Mouse (Mus musculus) heart, embryonic 13.5 days (tissue): ENCODE results near the gene Isyna1. TPM values are rescaled to one million over a fixed set of nuclear protein-coding genes. Genes with fewer than 3 reads are reported as not detected.

Experiments
- ATAC-seq: fragments of 200-750 bp; cut with Nextera tagmentation; 2 replicates; pipeline ENCODE4 v1.8.0; 2017; ENCODE audit warnings: moderate TSS enrichment; ENCODE audit not compliant: insufficient number of reproducible peaks, low FRiP score, low TSS enrichment; ENCODE audit errors: extremely low read depth
- H3K27ac ChIP-seq: fragments of 300-500 bp; sonication (generic); replicated peaks from 2 replicates; pipeline ENCODE4 v1.5.1; 2015; ENCODE audit warnings: moderate library complexity, mild to moderate bottlenecking, inconsistent platforms
- H3K27me3 ChIP-seq: fragments of 300-500 bp; sonication (generic); replicated peaks from 2 replicates; pipeline ENCODE4 v1.6.1; 2015; ENCODE audit warnings: mild to moderate bottlenecking, inconsistent platforms
- H3K36me3 ChIP-seq: fragments of 300-500 bp; sonication (generic); 2 replicates; pipeline ENCODE4 v1.6.1; 2015; ENCODE audit warnings: mild to moderate bottlenecking, inconsistent platforms
- H3K4me1 ChIP-seq: fragments of 300-500 bp; sonication (generic); 2 replicates; pipeline ENCODE4 v1.6.1; 2015; ENCODE audit warnings: inconsistent platforms
- H3K4me2 ChIP-seq: fragments of 300-500 bp; sonication (generic); 2 replicates; pipeline ENCODE4 v1.6.1; 2015; ENCODE audit warnings: inconsistent platforms, mild to moderate bottlenecking, moderate library complexity
- H3K4me3 ChIP-seq: fragments of 300-500 bp; sonication (generic); 2 replicates; pipeline ENCODE4 v1.5.1; 2015; ENCODE audit warnings: moderate library complexity, mild to moderate bottlenecking, inconsistent platforms
- H3K9ac ChIP-seq: fragments of 300-500 bp; sonication (generic); 2 replicates; pipeline ENCODE4 v1.6.1; 2015; ENCODE audit warnings: inconsistent platforms, mild to moderate bottlenecking, moderate library complexity
- H3K9me3 ChIP-seq: fragments of 300-500 bp; sonication (generic); 2 replicates; pipeline ENCODE4 v1.6.1; 2016; ENCODE audit warnings: inconsistent platforms
- WGBS: fragments of 180-500 bp; shearing (Covaris S2); methylation state at CpG from one replicate; pipeline ENCODE4 v1.1.7; 2015; ENCODE audit warnings: mixed read lengths; 5-methylcytosine and 5-hydroxymethylcytosine counted together
- polyA plus RNA-seq: library from polyadenylated mRNA; unstranded; fragments of >200 nt; fragmentation: Nextera tagmentation; extraction: Ambion mirVana; gene quantifications from 2 replicates; pipeline ENCODE4 v1.2.1, GENCODE M21; 2015

Isyna1 gene
- polyA plus RNA-seq, 1 experiment from 2014 or later = 135 TPM

DNA sequence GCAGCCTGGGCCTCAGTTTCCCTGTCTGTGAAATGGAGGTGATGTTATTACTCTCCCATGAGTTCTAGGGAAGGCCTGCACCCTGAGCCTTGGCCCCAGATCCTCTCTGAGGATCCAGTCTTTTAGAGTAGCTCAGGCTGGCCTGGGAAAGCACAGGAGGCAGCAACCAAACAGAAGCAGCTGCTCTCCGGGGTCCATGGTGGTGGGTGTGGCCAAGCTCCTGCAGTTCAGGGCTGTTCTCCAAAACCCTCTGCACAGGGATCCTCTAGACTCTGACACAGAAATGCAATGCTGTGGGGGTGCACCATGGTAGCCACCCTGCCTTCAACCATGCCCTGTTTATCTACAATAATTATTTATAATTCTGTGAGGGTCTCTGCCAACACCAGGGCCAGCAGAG, 19.6 kb downstream of the Isyna1 start:
- Histone ChIP-seq H3K36me3 (no peaks in the 10 kb centered on the region), H3K9ac (no peak overlapping the region), H3K27ac (no peak overlapping the region), H3K27me3 (no peaks in the 10 kb centered on the region), H3K4me3 (no peak overlapping the region), H3K9me3 (no peaks in the 10 kb centered on the region), H3K4me1 (peaks cover 27% of the 10 kb centered on the region), H3K4me2 (no peak overlapping the region)
- no peak for ATAC-seq
- WGBS = 24% methylated on average over 1 of the region's 1 CpGs

DNA sequence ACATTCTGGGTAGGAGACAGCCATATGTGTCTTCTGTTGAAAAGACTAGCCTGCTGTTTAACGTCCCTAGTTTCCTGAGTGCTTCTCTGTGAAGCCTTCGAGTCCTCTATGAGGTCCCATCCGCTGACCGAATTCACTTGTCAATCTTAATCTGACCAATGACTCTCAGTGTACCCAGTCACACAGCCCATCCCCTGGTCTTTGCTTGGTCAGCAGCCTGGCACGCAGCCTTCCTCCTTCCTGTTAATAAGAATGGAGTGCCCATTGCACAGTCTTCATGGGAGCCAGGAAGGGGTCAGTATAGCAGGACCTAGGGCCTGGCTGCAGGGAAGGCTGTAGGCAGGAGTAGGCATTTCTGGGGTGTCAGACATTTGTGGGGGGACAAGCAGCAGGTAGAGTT, 20.3 kb downstream of the Isyna1 start:
- Histone ChIP-seq H3K9ac (no peak overlapping the region), H3K27me3 (no peaks in the 10 kb centered on the region), H3K36me3 (no peaks in the 10 kb centered on the region), H3K4me3 (no peak overlapping the region), H3K4me1 (peaks cover 20% of the 10 kb centered on the region), H3K27ac (no peak overlapping the region), H3K4me2 (no peak overlapping the region), H3K9me3 (no peaks in the 10 kb centered on the region)
- ATAC-seq = no peak
- 79% methylated on average over 5 of the region's 5 CpGs for WGBS

DNA sequence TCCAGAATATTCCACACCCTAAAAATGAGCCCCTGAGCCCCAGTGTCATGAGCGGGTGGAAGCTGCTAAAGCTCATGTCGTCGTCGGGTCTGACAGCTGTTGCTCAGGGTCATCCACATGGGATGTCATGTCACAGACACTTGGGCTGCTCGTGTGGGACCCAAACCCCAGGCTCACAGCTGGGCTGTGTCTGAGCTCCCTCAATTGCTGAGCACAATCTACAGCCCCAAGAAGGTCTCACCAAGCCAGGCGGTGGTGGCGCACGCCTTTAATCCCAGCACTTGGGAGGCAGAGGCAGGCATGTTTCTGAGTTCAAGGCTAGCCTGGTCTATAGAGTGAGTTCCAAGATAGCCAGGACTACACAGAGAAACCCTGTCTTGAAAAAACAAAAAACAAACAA, 21.1 kb downstream of the Isyna1 start:
- H3K27me3 ChIP-seq = peaks cover 2% of the 10 kb centered on the region
- H3K9ac ChIP-seq = no peak overlapping the region
- H3K4me1 ChIP-seq = peaks cover 13% of the 10 kb centered on the region
- no peaks in the 10 kb centered on the region for H3K9me3 ChIP-seq
- no peak for ATAC-seq
- H3K36me3 ChIP-seq = no peaks in the 10 kb centered on the region
- H3K27ac ChIP-seq = no peak overlapping the region
- H3K4me3 ChIP-seq = no peak overlapping the region
- WGBS = 78% methylated on average over 8 of the region's 8 CpGs
- no peak overlapping the region for H3K4me2 ChIP-seq

DNA sequence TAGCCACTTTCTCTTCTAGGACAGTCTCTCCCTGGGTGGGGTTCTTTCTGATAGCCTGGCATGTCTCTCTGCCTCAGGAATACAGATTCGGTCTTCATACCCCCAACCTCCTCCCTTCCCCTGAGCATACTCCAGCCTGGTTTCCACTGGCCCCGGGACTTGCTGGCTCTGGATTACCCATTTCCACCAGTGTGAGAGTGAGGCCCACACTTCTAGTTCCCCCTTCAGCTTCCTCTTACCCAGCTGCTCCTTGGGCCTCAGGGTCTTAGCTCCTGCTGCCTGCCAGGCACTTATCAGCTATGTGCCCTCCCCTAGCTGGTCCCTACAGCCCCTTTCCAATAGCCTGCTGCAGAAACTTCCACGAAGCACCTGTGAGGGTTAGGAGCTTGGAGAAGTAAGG, 21.7 kb downstream of the Isyna1 start, which contains the start of gene Lrrc25:
Lrrc25 (plus strand) TSS at position 262 of the 400 bp plus-strand sequence.
- ATAC-seq = no peak
- Histone ChIP-seq H3K9me3 (no peaks in the 10 kb centered on the region), H3K27ac (no peak within 1 kb of the TSS), H3K4me3 (no peak within 1 kb of the TSS), H3K4me2 (no peak within 1 kb of the TSS), H3K9ac (no peak within 1 kb of the TSS), H3K27me3 (peaks cover 8% of the 10 kb centered on the region), H3K36me3 (no peaks in the 10 kb centered on the region), H3K4me1 (peaks cover 11% of the 10 kb centered on the region)
- 73% methylated on average over 3 of the region's 3 CpGs for whole genome bisulfite sequencing

DNA sequence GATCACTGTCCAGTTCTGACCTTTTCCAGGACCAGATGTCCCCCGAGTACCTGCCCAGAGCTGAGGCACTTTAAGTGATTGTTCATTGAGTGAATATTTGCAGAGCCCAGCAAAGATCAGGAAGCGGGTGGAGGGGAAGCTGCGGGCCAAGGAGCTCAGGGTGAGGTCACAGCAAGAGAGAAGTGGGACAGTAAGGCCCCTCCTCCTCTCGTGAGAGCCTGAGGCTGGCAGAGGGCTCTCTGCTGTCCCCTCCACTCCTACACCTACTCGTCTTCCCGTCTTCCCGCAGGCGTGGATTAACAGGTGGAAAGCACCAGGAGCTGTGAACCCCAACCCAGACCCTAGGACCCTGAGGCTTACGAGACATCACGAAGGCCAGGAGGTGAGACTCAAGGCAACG, 22.5 kb downstream of the Isyna1 start:
- Histone ChIP-seq H3K4me2 (no peak overlapping the region), H3K4me3 (no peak overlapping the region), H3K9me3 (no peaks in the 10 kb centered on the region), H3K9ac (no peak overlapping the region), H3K4me1 (peaks cover 11% of the 10 kb centered on the region), H3K27me3 (peaks cover 15% of the 10 kb centered on the region), H3K36me3 (no peaks in the 10 kb centered on the region), H3K27ac (no peak overlapping the region)
- 53% methylated on average over 11 of the region's 11 CpGs for whole genome bisulfite sequencing
- no peak for ATAC-seq

DNA sequence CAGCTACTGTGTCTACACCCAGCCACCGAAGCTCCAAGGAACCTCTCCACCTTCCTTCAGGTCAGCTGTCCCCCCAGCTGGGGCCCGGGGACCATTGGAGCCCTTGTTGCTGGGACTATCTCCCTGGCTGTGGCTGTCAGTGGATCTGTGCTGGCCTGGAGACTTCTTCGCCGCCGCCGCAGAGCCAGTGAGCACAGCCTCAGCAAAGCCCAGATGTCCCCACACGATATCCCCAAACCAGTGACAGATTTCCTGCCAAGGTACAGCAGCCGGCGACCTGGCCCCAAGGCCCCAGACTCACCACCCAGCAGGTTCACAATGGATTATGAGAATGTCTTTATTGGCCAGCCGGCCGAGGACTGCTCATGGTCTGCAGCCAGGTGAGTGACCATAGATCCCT, 23.8 kb downstream of the Isyna1 start:
- no peaks in the 10 kb centered on the region for H3K9me3 ChIP-seq
- peak overlapping the region; percentile 30; the same call in 1 of the 2 replicates for H3K9ac ChIP-seq
- WGBS = 69% methylated on average over 11 of the region's 11 CpGs
- H3K36me3 ChIP-seq = no peaks in the 10 kb centered on the region
- H3K4me3 ChIP-seq = 0 out of 2 replicates have a peak overlapping the region, but pooled peaks have one; percentile 1
- ATAC-seq = no peak
- H3K27me3 ChIP-seq = peaks cover 25% of the 10 kb centered on the region
- H3K4me1 ChIP-seq = peaks cover 9% of the 10 kb centered on the region; the same call in 1 of the 2 replicates
- no peak overlapping the region for H3K27ac ChIP-seq
- no peak overlapping the region for H3K4me2 ChIP-seq

GRCm38 (mm10) chr8:70618888-70619334, 24.7 kb downstream of the Isyna1 start:
- Histone ChIP-seq H3K36me3 (no peaks in the 10 kb centered on the region), H3K4me2 (0 out of 2 replicates have a peak overlapping the region, but pooled peaks have one; percentile 17), H3K27ac (no peak overlapping the region), H3K9ac (no peak overlapping the region), H3K27me3 (peaks cover 28% of the 10 kb centered on the region), H3K4me3 (no peak overlapping the region), H3K4me1 (peaks cover 9% of the 10 kb centered on the region; the same call in 1 of the 2 replicates), H3K9me3 (no peaks in the 10 kb centered on the region)
- ATAC-seq = peak; percentile 68; the same call in 1 of the 2 replicates
- WGBS = 29% methylated on average over 9 of the region's 9 CpGs

GRCm38 (mm10) chr8:70622220-70622619, 28.0 kb downstream of the Isyna1 start:
- WGBS = 35% methylated on average over 3 of the region's 3 CpGs
- no peaks in the 10 kb centered on the region for H3K9me3 ChIP-seq
- no peak overlapping the region for H3K9ac ChIP-seq
- H3K27me3 ChIP-seq = peaks cover 28% of the 10 kb centered on the region
- no peak overlapping the region for H3K27ac ChIP-seq
- H3K4me2 ChIP-seq = no peak overlapping the region
- no peak for ATAC-seq
- no peaks in the 10 kb centered on the region for H3K36me3 ChIP-seq
- peaks cover 9% of the 10 kb centered on the region; the same call in 1 of the 2 replicates for H3K4me1 ChIP-seq
- H3K4me3 ChIP-seq = no peak overlapping the region

DNA sequence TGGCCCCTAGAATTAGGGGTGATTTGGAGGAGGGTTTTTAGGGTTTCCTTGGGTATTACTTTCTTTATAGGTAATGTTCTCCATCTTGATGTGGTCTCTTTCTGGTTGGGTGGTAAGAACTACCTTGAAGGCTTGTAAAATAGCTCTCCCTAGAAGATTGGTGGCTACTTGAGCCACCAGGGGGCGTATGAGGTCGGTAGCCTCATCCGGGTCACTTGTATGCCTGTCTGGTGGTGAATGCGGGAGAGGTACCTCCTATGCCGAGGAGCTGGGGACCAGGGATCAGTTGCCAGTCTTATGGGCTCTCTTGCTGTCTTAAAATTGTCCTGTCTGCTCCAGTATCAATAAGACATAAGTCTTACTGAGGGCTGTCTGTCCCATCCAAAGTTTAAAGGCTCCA, 30.9 kb downstream of the Isyna1 start:
- no peak for ATAC-seq
- no peak overlapping the region for H3K27ac ChIP-seq
- peaks cover 28% of the 10 kb centered on the region for H3K27me3 ChIP-seq
- H3K4me2 ChIP-seq = peak overlapping the region; percentile 24
- peaks cover 14% of the 10 kb centered on the region for H3K4me1 ChIP-seq
- no peaks in the 10 kb centered on the region for H3K36me3 ChIP-seq
- no peak overlapping the region for H3K9ac ChIP-seq
- WGBS = 17% methylated on average over 5 of the region's 5 CpGs
- H3K4me3 ChIP-seq = no peak overlapping the region
- H3K9me3 ChIP-seq = no peaks in the 10 kb centered on the region

DNA sequence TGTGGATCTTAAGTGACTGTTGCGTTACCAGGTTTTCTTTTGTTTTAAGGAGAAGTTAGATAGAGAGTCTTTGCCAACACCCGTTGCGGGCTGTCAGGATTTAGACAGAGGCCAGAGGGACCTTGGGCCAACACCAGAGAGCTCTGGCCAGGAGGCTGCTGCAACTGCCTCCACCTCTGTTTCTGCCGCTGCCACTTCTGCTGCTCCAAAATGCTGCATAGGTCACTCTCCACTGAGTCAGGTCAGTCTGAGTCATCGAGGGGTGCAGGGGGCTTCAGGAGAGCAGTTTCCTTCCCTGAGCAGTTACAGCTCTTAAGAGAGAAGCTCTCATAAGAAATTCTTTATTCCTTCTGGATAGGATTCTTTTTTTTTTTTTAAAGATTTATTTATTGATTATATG, 32.9 kb downstream of the Isyna1 start:
- WGBS = 82% methylated on average over 5 of the region's 5 CpGs
- Histone ChIP-seq H3K4me2 (no peak overlapping the region), H3K4me1 (peaks cover 30% of the 10 kb centered on the region), H3K36me3 (no peaks in the 10 kb centered on the region), H3K27ac (no peak overlapping the region), H3K9me3 (no peaks in the 10 kb centered on the region), H3K27me3 (peaks cover 20% of the 10 kb centered on the region), H3K4me3 (no peak overlapping the region), H3K9ac (no peak overlapping the region)
- no peak for ATAC-seq

GRCm38 (mm10) chr8:70628986-70629490, 34.9 kb downstream of the Isyna1 start:
- H3K4me1 ChIP-seq = peaks cover 42% of the 10 kb centered on the region
- no peak for ATAC-seq
- H3K4me2 ChIP-seq = peak overlapping the region; percentile 73
- WGBS = 56% methylated on average over 7 of the region's 7 CpGs
- H3K36me3 ChIP-seq = no peaks in the 10 kb centered on the region
- H3K27ac ChIP-seq = peak overlapping the region; percentile 63
- H3K4me3 ChIP-seq = peak overlapping the region; percentile 55
- peak overlapping the region; percentile 77 for H3K9ac ChIP-seq
- H3K27me3 ChIP-seq = peaks cover 14% of the 10 kb centered on the region
- no peaks in the 10 kb centered on the region for H3K9me3 ChIP-seq
